Mouse (Mus musculus) left cerebral cortex, adult 9 months (tissue): ENCODE results near the gene Trhr2.

Source experiments
- DNase-seq, 2 experiments: peaks; one replicate each; pipeline ENCODE4 v3.0.0; 2022; ENCODE audit warnings: low spot score in 2 of 2

Gene Trhr2

GRCm38 (mm10) chr8:122307836-122308235, 52.7 kb downstream of the Trhr2 start:
- DNase-seq, result no peak
